Mouse (Mus musculus) ovary, adult 10 weeks (tissue): ENCODE data around the gene Castor1. TPM values are rescaled to one million over a fixed set of nuclear protein-coding genes. Genes with fewer than 3 reads are reported as not detected.

ENCODE experiments used
- polyA plus RNA-seq: library from polyadenylated mRNA; stranded (reverse); fragments of 350-450 nt; fragmentation: Illumina TruSeq; extraction: RNeasy Lipid Tissue Mini Kit (QIAGEN cat#74804); gene quantifications from one replicate; pipeline ENCODE4 v1.2.3, GENCODE M21; 2014

Gene Castor1
- not detected for polyA plus RNA-seq

DNA sequence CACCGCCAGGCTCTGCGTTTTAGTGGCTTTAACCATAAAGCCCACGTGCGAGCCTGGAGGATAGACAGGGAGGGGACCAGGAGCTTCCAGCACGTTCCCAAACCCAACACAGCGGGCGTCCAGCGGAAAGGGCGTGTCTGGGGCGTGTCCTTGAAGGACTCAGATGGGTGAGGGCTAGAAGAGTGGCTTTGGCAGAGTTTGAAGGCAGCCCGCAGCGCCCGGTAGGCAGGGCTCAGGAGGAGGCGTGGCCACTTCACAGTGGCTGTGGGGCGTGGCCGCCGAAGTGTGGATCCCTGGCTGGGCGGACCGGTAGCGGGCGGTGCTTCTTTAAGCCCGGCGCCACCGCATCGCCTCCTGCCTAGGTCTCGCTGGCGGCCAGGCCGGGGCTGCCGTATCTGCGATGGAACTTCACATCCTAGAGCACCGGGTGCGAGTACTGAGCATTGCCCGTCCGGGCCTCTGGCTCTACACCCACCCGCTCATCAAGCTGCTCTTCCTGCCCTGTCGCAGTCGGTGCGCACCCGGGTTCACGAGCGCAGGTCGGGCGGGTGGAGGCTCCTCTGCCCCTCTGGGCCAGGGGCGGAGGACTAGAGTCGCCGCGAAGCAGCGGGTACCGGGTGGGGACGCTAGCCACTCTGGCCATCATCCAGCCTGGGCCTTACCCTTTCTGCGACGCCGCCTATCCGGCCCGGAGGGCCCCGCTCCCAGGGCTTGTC, at the start of gene Castor1:
Gene Castor1, plus strand, starts transcription at position 312 of the 716 bp plus-strand sequence.

DNA sequence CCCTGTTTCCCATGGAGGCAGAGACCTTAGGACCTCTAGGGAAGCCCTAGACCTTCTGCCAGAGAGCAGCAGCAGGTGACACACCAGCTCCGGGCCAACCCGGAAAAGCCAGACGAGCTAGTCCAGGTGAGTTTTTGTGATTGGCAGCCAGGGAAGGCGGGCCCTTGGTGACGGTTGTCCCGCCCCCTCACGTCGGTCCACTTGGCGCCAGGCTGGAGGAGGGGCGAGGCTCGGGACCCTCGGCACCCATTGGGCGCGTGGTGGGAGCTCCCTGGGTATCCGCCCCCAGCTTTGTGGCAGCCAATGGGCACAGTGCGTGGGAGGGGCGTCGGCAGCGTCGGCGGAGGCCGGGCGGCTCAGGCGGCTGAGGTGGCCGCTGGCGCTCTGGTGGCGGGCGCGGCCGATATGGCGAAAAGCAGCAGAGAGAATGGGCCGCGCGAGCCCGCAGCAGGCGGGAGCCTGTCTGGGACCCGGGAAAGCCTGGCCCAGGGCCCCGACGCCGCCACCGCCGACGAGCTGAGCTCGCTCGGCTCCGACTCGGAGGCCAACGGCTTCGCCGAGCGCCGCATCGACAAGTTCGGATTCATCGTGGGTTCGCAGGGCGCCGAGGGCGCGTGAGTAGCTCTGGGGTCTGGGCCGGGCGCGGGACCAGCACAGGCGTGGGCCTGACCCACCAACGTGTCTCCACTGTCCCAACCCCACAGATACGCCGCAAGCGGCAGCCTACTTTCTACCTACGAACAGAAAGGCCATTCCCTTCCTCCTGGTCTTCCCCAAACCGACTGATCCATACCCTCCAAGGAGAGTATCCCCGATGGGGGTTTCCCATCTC, 31.3 kb upstream of the Castor1 start, which contains the start of gene Tbc1d10a:
Gene Tbc1d10a, plus strand, starts transcription at position 304 of the 832 bp plus-strand sequence.

GRCm38 (mm10) chr11:4235665-4236545, 17.9 kb downstream of the Castor1 start, which contains the start of gene Osm:
Osm (plus strand) TSS chr11:4236420.

DNA sequence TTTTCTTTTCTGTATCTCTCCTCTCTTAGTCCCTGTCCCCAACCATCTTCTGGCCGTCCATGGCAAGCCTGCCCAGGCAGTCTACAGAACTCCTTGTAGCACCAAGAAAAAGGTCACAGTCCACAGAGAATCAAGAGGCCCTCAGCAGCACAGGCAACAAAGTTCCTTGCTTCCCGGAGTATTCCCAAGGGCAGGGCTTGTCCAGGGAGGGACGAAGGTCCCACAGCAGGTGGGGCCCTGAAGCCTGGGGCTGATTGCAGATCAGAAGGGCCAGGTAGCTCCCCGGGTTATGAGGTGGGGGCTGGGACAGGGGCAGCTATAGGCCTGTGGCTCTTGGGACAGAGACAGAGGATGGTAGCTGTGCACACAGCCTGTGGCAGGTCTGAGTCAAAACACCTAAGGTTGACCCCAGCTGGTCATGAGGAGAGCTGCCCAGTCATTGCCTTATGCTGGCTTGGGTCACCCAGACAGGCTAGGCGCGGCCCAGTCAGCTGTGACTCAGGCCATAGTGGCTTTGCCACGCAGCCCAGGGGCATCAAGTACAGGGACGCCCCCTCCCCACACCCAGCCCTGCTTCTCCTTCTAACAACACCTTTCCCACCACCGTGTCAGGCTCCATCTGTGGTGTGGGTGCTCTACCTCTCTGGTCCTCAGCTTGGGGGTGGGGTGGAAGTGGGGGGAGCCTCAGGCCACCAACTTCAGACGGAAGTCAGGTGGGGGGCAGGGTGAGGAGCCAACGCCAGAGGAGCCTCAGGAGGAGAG, 39.0 kb downstream of the Castor1 start, which contains the start of gene Lif:
Gene Lif, plus strand, starts transcription at position 712 of the 762 bp plus-strand sequence.

Other genes starting within 250 kb of the Castor1 start
- gene 4930556J24Rik, start 241.4 kb upstream of the Castor1 start, polyA plus RNA-seq: not detected
- not detected for gene Gal3st1, start 234.6 kb upstream of the Castor1 start, polyA plus RNA-seq
- gene Sec14l4, start 186.8 kb upstream of the Castor1 start, polyA plus RNA-seq: 0.51 TPM
- 15.0 TPM for gene Sec14l3, start 153.4 kb upstream of the Castor1 start, polyA plus RNA-seq
- gene Mtfp1, start 122.8 kb upstream of the Castor1 start, polyA plus RNA-seq: 3.6 TPM
- 0.29 TPM for gene Sec14l2, start 94.8 kb upstream of the Castor1 start, polyA plus RNA-seq
- gene Rnf215, start 83.0 kb upstream of the Castor1 start, polyA plus RNA-seq: 2.9 TPM
- gene Ccdc157, start 57.9 kb upstream of the Castor1 start, polyA plus RNA-seq: 5.6 TPM
- 24.9 TPM for gene Sf3a1, start 57.9 kb upstream of the Castor1 start, polyA plus RNA-seq
- not detected for gene Tbc1d10a, start 31.4 kb upstream of the Castor1 start, polyA plus RNA-seq
- not detected for gene Osm, start 18.2 kb downstream of the Castor1 start, polyA plus RNA-seq
- 0.20 TPM for gene Lif, start 39.3 kb downstream of the Castor1 start, polyA plus RNA-seq
- gene Hormad2, start 222.9 kb downstream of the Castor1 start, polyA plus RNA-seq: 0.43 TPM